Mouse (Mus musculus): ENCODE measurements around the gene Mgarp. TPM values are rescaled to one million over a fixed set of nuclear protein-coding genes. Genes with fewer than 3 reads are reported as not detected.
"Not testable (repeated sequence)": the region's sequence is repeated elsewhere in the genome, so short reads cannot be mapped to it uniquely, and the experiment has no call there.

Gene Mgarp
- polyA plus RNA-seq (2016; fragmentation: Nextera tagmentation; extraction: Ambion mirVana), result 5.0 and 5.3 TPM in 2 replicates

DNA sequence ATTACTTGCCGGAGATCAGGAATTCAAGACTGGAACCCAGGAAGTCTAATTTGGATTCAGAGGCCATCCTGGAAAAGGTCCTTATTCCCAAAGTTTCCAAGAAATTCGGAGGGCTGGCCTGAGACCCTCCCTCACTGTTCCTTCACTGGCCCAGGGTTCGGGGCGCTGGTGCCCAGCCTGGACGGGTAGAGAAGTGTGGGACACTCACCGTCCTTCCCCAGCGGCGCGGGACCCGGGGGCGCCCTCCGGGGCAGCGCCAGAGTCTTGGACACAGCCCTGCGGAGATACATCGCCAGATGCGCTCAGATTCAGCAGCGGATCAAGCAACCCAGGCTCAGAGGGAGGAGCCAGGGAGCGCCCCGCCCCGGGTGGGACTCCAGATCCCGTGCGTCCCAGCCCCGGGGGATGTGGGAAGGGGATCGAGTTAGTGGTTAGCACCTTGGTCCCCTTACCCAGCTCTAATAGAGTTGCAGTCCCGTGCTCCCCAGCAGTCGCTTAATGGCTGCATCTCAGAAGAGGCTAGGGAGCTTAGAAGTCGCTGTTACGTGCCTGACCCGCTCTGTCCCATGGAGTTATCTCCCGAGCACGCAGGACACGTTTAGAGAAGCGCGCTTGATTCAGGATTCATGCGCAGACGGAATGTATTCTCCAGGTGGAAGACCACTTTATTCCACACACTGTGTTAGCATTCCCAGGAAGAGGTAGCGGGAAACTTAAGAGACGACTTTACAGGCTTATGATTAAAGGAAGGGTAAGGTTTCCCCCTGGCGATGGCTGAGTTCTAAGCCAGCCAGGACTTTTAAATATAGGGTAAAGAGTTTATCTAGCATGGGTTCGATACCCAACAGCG, at the start of gene Mgarp:
Gene Mgarp, minus strand, starts transcription at position 520 of the 850 bp plus-strand sequence.
- Histone ChIP-seq H3K4me2 (replicated peaks) (peak within 1 kb of the TSS; percentile 64), H3K27me3 (peaks cover 35% of the 10 kb centered on the region), H3K9me3 (replicated peaks) (no peaks in the 10 kb centered on the region), H3K4me3 (peak within 1 kb of the TSS; percentile 39), H3K27ac (no peak within 1 kb of the TSS), H3K4me1 (peaks cover 10% of the 10 kb centered on the region), H3K9ac (peak within 1 kb of the TSS; percentile 53), H3K36me3 (no peaks in the 10 kb centered on the region)
- peak; percentile 80 for ATAC-seq (ENCODE audit: low FRiP score)
- WGBS, result 3% methylated on average over 41 of the region's 41 CpGs

- H3K27ac ChIP-seq, result no peak overlapping the region
- H3K4me1 ChIP-seq, result no peaks in the 10 kb centered on the region
- H3K27me3 ChIP-seq, result no peaks in the 10 kb centered on the region
- no peak overlapping the region for H3K4me3 ChIP-seq
- H3K9me3 ChIP-seq (replicated peaks), result no peaks in the 10 kb centered on the region
- no peak overlapping the region for H3K4me2 ChIP-seq (replicated peaks)
- H3K36me3 ChIP-seq, result peaks cover 6% of the 10 kb centered on the region; the same call in 1 of the 2 replicates
- no peak overlapping the region for H3K9ac ChIP-seq
- ATAC-seq (ENCODE audit: low FRiP score), result no peak
- 75% methylated on average over 3 of the region's 3 CpGs for WGBS
Observed at GRCm38 (mm10) chr3:51434871-51435595, 38.5 kb upstream of the Mgarp start.

- not testable (repeated sequence) for H3K27ac ChIP-seq; H3K27me3 ChIP-seq; H3K4me3 ChIP-seq; H3K9me3 ChIP-seq (replicated peaks); ATAC-seq (ENCODE audit: low FRiP score); H3K9ac ChIP-seq; H3K4me2 ChIP-seq (replicated peaks); H3K36me3 ChIP-seq; H3K4me1 ChIP-seq
- WGBS, result 84% methylated on average over 5 of the region's 5 CpGs
Observed at GRCm38 (mm10) chr3:51434364-51434763, 37.8 kb upstream of the Mgarp start.

GRCm38 (mm10) chr3:51425394-51425793, 28.9 kb upstream of the Mgarp start:
- H3K9me3 ChIP-seq (replicated peaks), result no peaks in the 10 kb centered on the region
- H3K9ac ChIP-seq, result no peak overlapping the region
- 0 out of 2 replicates have a peak, but pooled peaks cover 2% of the 10 kb centered on the region for H3K4me1 ChIP-seq
- no peaks in the 10 kb centered on the region for H3K36me3 ChIP-seq
- no peak for ATAC-seq (ENCODE audit: low FRiP score)
- H3K4me2 ChIP-seq (replicated peaks), result no peak overlapping the region
- no peak overlapping the region for H3K27ac ChIP-seq
- H3K27me3 ChIP-seq, result no peaks in the 10 kb centered on the region
- no peak overlapping the region for H3K4me3 ChIP-seq

DNA sequence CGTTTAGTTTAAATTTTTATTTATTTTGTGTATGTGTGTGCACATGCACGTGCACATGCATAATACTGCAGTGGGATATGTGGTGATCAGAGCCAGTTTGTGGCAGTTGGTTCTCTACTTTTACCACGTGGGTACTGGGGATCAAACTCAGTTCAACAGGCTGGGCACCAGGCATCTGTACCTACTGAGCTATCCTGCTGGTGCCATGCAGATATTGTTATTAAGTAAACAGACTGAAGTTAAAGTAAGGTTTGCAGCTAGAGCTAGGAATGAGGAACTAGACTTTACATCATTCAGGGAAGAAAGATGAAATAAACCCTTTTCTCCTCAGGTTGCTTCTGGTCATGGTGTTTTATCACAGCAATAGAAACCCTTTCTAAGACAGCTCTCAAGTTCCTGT, 25.4 kb upstream of the Mgarp start:
- Histone ChIP-seq H3K36me3 (no peaks in the 10 kb centered on the region), H3K9me3 (replicated peaks) (no peaks in the 10 kb centered on the region), H3K27ac (no peak overlapping the region), H3K9ac (no peak overlapping the region), H3K4me1 (peaks cover 15% of the 10 kb centered on the region), H3K4me3 (no peak overlapping the region), H3K27me3 (no peaks in the 10 kb centered on the region), H3K4me2 (replicated peaks) (no peak overlapping the region)
- ATAC-seq (ENCODE audit: low FRiP score), result no peak
- WGBS, result 90% methylated on average over 3 of the region's 3 CpGs

- peaks cover 24% of the 10 kb centered on the region for H3K4me1 ChIP-seq
- H3K27ac ChIP-seq, result no peak overlapping the region
- no peaks in the 10 kb centered on the region for H3K9me3 ChIP-seq (replicated peaks)
- H3K27me3 ChIP-seq, result no peaks in the 10 kb centered on the region
- H3K9ac ChIP-seq, result no peak overlapping the region
- no peaks in the 10 kb centered on the region for H3K36me3 ChIP-seq
- H3K4me2 ChIP-seq (replicated peaks), result peak overlapping the region; percentile 86
- ATAC-seq (ENCODE audit: low FRiP score), result no peak
- H3K4me3 ChIP-seq, result 0 out of 2 replicates have a peak overlapping the region, but pooled peaks have one; percentile 7
- 70% methylated on average over 2 of the region's 2 CpGs for WGBS
Observed at GRCm38 (mm10) chr3:51417966-51418365, 21.4 kb upstream of the Mgarp start.

GRCm38 (mm10) chr3:51417485-51417884, 20.9 kb upstream of the Mgarp start:
- Histone ChIP-seq H3K4me1 (peaks cover 24% of the 10 kb centered on the region), H3K9ac (no peak overlapping the region), H3K4me2 (replicated peaks) (peak overlapping the region; percentile 86), H3K27me3 (no peaks in the 10 kb centered on the region), H3K9me3 (replicated peaks) (no peaks in the 10 kb centered on the region), H3K4me3 (peak overlapping the region; percentile 91), H3K27ac (no peak overlapping the region), H3K36me3 (no peaks in the 10 kb centered on the region)
- 58% methylated on average over 2 of the region's 2 CpGs for WGBS
- no peak for ATAC-seq (ENCODE audit: low FRiP score)

DNA sequence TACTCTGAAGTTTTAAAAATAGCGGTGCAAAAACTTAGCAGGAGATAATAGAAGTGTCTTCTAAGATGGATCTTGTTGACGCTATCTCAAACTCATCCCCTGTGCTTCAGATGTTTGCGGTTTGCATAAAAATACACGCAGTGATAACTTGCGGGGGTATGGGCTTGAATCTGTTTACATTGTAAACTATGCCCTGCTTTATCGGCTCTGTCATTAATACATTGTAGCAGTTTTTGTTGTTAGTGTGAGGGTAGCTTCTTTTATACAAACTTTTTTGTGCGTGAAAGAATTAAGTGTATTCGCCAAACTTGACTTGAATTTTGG, 20.6 kb upstream of the Mgarp start:
- peak overlapping the region; percentile 86 for H3K4me2 ChIP-seq (replicated peaks)
- WGBS, result 8% methylated on average over 8 of the region's 8 CpGs
- H3K27ac ChIP-seq, result 0 out of 2 replicates have a peak overlapping the region, but pooled peaks have one; percentile 92
- H3K9me3 ChIP-seq (replicated peaks), result no peaks in the 10 kb centered on the region
- H3K4me1 ChIP-seq, result peaks cover 24% of the 10 kb centered on the region
- no peak for ATAC-seq (ENCODE audit: low FRiP score)
- peak overlapping the region; percentile 99 for H3K9ac ChIP-seq
- no peaks in the 10 kb centered on the region for H3K27me3 ChIP-seq
- H3K4me3 ChIP-seq, result peak overlapping the region; percentile 91
- no peaks in the 10 kb centered on the region for H3K36me3 ChIP-seq

GRCm38 (mm10) chr3:51416364-51417134, 20.0 kb upstream of the Mgarp start:
- peak; percentile 76 for ATAC-seq (ENCODE audit: low FRiP score)
- no peaks in the 10 kb centered on the region for H3K9me3 ChIP-seq (replicated peaks)
- H3K36me3 ChIP-seq, result no peaks in the 10 kb centered on the region
- H3K4me3 ChIP-seq, result peak overlapping the region; percentile 91
- peak overlapping the region; percentile 99 for H3K9ac ChIP-seq
- peak overlapping the region; percentile 92 for H3K27ac ChIP-seq
- peaks cover 22% of the 10 kb centered on the region for H3K4me1 ChIP-seq
- H3K4me2 ChIP-seq (replicated peaks), result peak overlapping the region; percentile 86
- WGBS, result 1% methylated on average over 63 of the region's 68 CpGs
- H3K27me3 ChIP-seq, result no peaks in the 10 kb centered on the region

DNA sequence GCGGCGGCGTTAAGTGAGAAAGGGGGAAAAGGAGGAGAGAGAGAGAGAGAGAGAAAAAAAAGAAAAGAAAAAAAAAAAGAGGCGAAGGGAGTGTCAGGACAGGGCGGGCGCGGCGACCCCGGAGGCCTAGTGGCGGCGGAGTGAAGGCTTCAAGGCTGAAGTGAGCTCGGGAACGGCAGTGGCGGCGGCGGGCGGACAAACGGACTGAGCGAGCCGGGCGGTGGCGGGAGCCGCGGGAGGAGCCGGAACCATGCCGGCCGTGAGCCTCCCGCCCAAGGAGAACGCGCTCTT, 19.5 kb upstream of the Mgarp start:
- Histone ChIP-seq H3K4me1 (peaks cover 22% of the 10 kb centered on the region), H3K4me2 (replicated peaks) (peak overlapping the region; percentile 86), H3K27ac (peak overlapping the region; percentile 92), H3K4me3 (peak overlapping the region; percentile 91), H3K36me3 (no peaks in the 10 kb centered on the region), H3K9ac (peak overlapping the region; percentile 99), H3K9me3 (replicated peaks) (no peaks in the 10 kb centered on the region), H3K27me3 (no peaks in the 10 kb centered on the region)
- peak; percentile 71 for ATAC-seq (ENCODE audit: low FRiP score)
- WGBS, result under 1% methylated on average over 29 of the region's 30 CpGs

- WGBS, result 5% methylated on average over 43 of the region's 43 CpGs
- peak within 1 kb of the TSS; percentile 86 for H3K4me2 ChIP-seq (replicated peaks)
Observed at GRCm38 (mm10) chr3:51415098-51416072, 18.8 kb upstream of the Mgarp start, which contains the start of gene Naa15. Gene Naa15 (plus strand): TSS chr3:51415148.

More at GRCm38 (mm10) chr3:51415098-51416072, 18.8 kb upstream of the Mgarp start, which contains the start of gene Naa15:
- no peaks in the 10 kb centered on the region for H3K36me3 ChIP-seq
- H3K27me3 ChIP-seq, result no peaks in the 10 kb centered on the region
- no peaks in the 10 kb centered on the region for H3K9me3 ChIP-seq (replicated peaks)
- peak within 1 kb of the TSS; percentile 99 for H3K9ac ChIP-seq
- peak within 1 kb of the TSS; percentile 92 for H3K27ac ChIP-seq
- ATAC-seq (ENCODE audit: low FRiP score), result peak; percentile 93
- H3K4me1 ChIP-seq, result peaks cover 22% of the 10 kb centered on the region
- peak within 1 kb of the TSS; percentile 91 for H3K4me3 ChIP-seq

Measured in hindbrain, embryonic 12.5 days (tissue).